Mouse (Mus musculus) MEL (cell line): ENCODE data around the gene Arpp21. TPM values are rescaled to one million over a fixed set of nuclear protein-coding genes. Genes with fewer than 3 reads are reported as not detected.

Experiments used
- DNase-seq: peaks from one replicate; pipeline ENCODE4 v3.0.0; 2011; ENCODE audit warnings: low read depth, low spot score
- H3K27ac ChIP-seq: 2 replicates; pipeline ENCODE4 v1.5.1; 2012; ENCODE audit warnings: low read depth, mild to moderate bottlenecking, control low read depth, low read length, moderate library complexity; ENCODE audit not compliant: control insufficient read depth
- H3K27me3 ChIP-seq, 2 experiments: fragments of 150-350 bp in 1 of 2; sonication (generic) in 1 of 2; 2 replicates each; pipeline ENCODE4 v1.6.1; 2012; ENCODE audit warnings: low read length in 2 of 2, mild to moderate bottlenecking in 2 of 2, improper control_type of control experiment in 1 of 2, moderate library complexity in 1 of 2; ENCODE audit not compliant: insufficient read depth in 2 of 2, control insufficient read depth in 1 of 2
- H3K36me3 ChIP-seq, 2 experiments: 2 replicates each; pipeline ENCODE4 v1.6.1; 2012 to 2014; ENCODE audit warnings: low read length in 2 of 2, improper control_type of control experiment in 1 of 2, inconsistent platforms in 1 of 2, mild to moderate bottlenecking in 1 of 2; ENCODE audit not compliant: insufficient read depth in 2 of 2, control insufficient read depth in 1 of 2
- H3K4me1 ChIP-seq, 2 experiments: fragments of 150-350 bp in 1 of 2; sonication (generic) in 1 of 2; 2 replicates each; pipeline ENCODE4 v1.6.1; 2012; ENCODE audit warnings: low read length in 2 of 2, improper control_type of control experiment in 1 of 2, mild to moderate bottlenecking in 1 of 2; ENCODE audit not compliant: insufficient read depth in 2 of 2, control insufficient read depth in 1 of 2
- H3K4me3 ChIP-seq, 2 experiments: fragments of 150-350 bp in 1 of 2; sonication (generic) in 1 of 2; 2 replicates each; pipeline ENCODE4 v1.5.1; 2012; ENCODE audit warnings: low read depth in 2 of 2, low read length in 2 of 2, mild to moderate bottlenecking in 2 of 2, moderate library complexity in 2 of 2, control low read depth in 1 of 2, improper control_type of control experiment in 1 of 2; ENCODE audit not compliant: control insufficient read depth in 1 of 2, insufficient read depth in 1 of 2
- H3K79me2 ChIP-seq: 2 replicates; pipeline ENCODE4 v1.6.1; 2012; ENCODE audit warnings: mild to moderate bottlenecking, low read length, moderate library complexity; ENCODE audit not compliant: control insufficient read depth, poor library complexity, insufficient read depth
- H3K9ac ChIP-seq: 2 replicates; pipeline ENCODE4 v1.6.1; 2012; ENCODE audit warnings: low read depth, mild to moderate bottlenecking, control low read depth, low read length, moderate library complexity; ENCODE audit not compliant: control insufficient read depth, poor library complexity, severe bottlenecking
- H3K9me3 ChIP-seq: fragments of 150-350 bp; sonication (generic); replicated peaks from 2 replicates; pipeline ENCODE4 v1.6.1; 2012; ENCODE audit warnings: mild to moderate bottlenecking, low read length, improper control_type of control experiment, moderate library complexity; ENCODE audit not compliant: insufficient read depth
- BHLHE40 ChIP-seq: IDR thresholded peaks from 2 replicates; pipeline ENCODE4 v1.6.1; 2012; ENCODE audit warnings: low read depth, mild to moderate bottlenecking, inconsistent platforms, low read length, improper control_type of control experiment, borderline replicate concordance
- CHD1 ChIP-seq: IDR thresholded peaks from 2 replicates; pipeline ENCODE4 v1.6.1; 2012; ENCODE audit warnings: low read depth, mild to moderate bottlenecking, inconsistent platforms, low read length, improper control_type of control experiment
- CTCF ChIP-seq, 3 experiments: IDR thresholded peaks in 2 of 3; conservative IDR thresholded peaks in 1 of 3; 2 replicates each; pipeline ENCODE4 v1.5.1; 2011 to 2012; ENCODE audit warnings: low read length in 3 of 3, low read depth in 2 of 3, mild to moderate bottlenecking in 2 of 3, improper control_type of control experiment in 1 of 3, inconsistent platforms in 1 of 3, mixed read lengths in 1 of 3, moderate library complexity in 1 of 3; ENCODE audit not compliant: control insufficient read depth in 1 of 3, insufficient read depth in 1 of 3, poor library complexity in 1 of 3, severe bottlenecking in 1 of 3
- E2F4 ChIP-seq: IDR thresholded peaks from 2 replicates; pipeline ENCODE4 v1.6.1; 2011; ENCODE audit warnings: low read depth, low read length, improper control_type of control experiment, borderline replicate concordance
- ELF1 ChIP-seq: IDR thresholded peaks from 2 replicates; pipeline ENCODE4 v1.6.1; 2014; ENCODE audit warnings: low read depth, mild to moderate bottlenecking, inconsistent platforms, low read length, improper control_type of control experiment, moderate library complexity
- EP300 ChIP-seq, 2 experiments: IDR thresholded peaks; 2 replicates each; pipeline ENCODE4 v1.6.1; 2011; ENCODE audit warnings: improper control_type of control experiment in 2 of 2, low read length in 2 of 2, low read depth in 1 of 2, mild to moderate bottlenecking in 1 of 2
- ETS1 ChIP-seq: IDR thresholded peaks from 2 replicates; pipeline ENCODE4 v1.6.1; 2012; ENCODE audit warnings: low read depth, mild to moderate bottlenecking, inconsistent platforms, low read length, improper control_type of control experiment, moderate library complexity
- GABPA ChIP-seq: IDR thresholded peaks from 2 replicates; pipeline ENCODE4 v1.6.1; 2012; ENCODE audit warnings: low read depth, mild to moderate bottlenecking, inconsistent platforms, low read length, improper control_type of control experiment, moderate library complexity
- GATA1 ChIP-seq: IDR thresholded peaks from 2 replicates; pipeline ENCODE4 v1.6.1; 2011; ENCODE audit warnings: low read depth, low read length, improper control_type of control experiment
- KAT2A ChIP-seq: conservative IDR thresholded peaks from 2 replicates; pipeline ENCODE4 v1.6.1; 2012; ENCODE audit warnings: low read depth, low read length, improper control_type of control experiment, inconsistent platforms
- MAFK ChIP-seq: IDR thresholded peaks from 2 replicates; pipeline ENCODE4 v1.6.1; 2011; ENCODE audit warnings: low read depth, mild to moderate bottlenecking, low read length, improper control_type of control experiment, borderline replicate concordance
- MXI1 ChIP-seq: IDR thresholded peaks from 2 replicates; pipeline ENCODE4 v1.6.1; 2011; ENCODE audit warnings: mild to moderate bottlenecking, low read depth, low read length, improper control_type of control experiment
- MYB ChIP-seq: IDR thresholded peaks from 2 replicates; pipeline ENCODE4 v1.6.1; 2011; ENCODE audit warnings: mild to moderate bottlenecking, low read depth, low read length, improper control_type of control experiment
- NELFE ChIP-seq: IDR thresholded peaks from 2 replicates; pipeline ENCODE4 v1.6.1; 2011; ENCODE audit warnings: low read depth, low read length, improper control_type of control experiment
- NRF1 ChIP-seq: IDR thresholded peaks from 2 replicates; pipeline ENCODE4 v1.6.1; 2014; ENCODE audit warnings: low read depth, mild to moderate bottlenecking, inconsistent platforms, low read length, improper control_type of control experiment, moderate library complexity; ENCODE audit not compliant: poor library complexity, insufficient read depth, severe bottlenecking
- SIN3A ChIP-seq: IDR thresholded peaks from 2 replicates; pipeline ENCODE4 v1.6.1; 2012; ENCODE audit warnings: low read length, improper control_type of control experiment, inconsistent platforms
- SMC3 ChIP-seq: IDR thresholded peaks from 2 replicates; pipeline ENCODE4 v1.6.1; 2011; ENCODE audit warnings: low read depth, low read length, improper control_type of control experiment
- TBP ChIP-seq: IDR thresholded peaks from 2 replicates; pipeline ENCODE4 v1.8.0; 2011; ENCODE audit warnings: low read depth, low read length, improper control_type of control experiment
- UBTF ChIP-seq: IDR thresholded peaks from 2 replicates; pipeline ENCODE4 v1.6.1; 2012; ENCODE audit warnings: low read depth, mild to moderate bottlenecking, inconsistent platforms, low read length, improper control_type of control experiment, moderate library complexity, borderline replicate concordance; ENCODE audit not compliant: insufficient read depth
- ZC3H11A ChIP-seq: IDR thresholded peaks from 2 replicates; pipeline ENCODE4 v1.6.1; 2012; ENCODE audit warnings: low read depth, mild to moderate bottlenecking, inconsistent platforms, low read length, improper control_type of control experiment
- ZKSCAN1 ChIP-seq: IDR thresholded peaks from 2 replicates; pipeline ENCODE4 v1.6.1; 2012; ENCODE audit warnings: low read depth, mild to moderate bottlenecking, inconsistent platforms, low read length, improper control_type of control experiment, moderate library complexity
- polyA plus RNA-seq, 2 experiments: library from polyadenylated mRNA; stranded (reverse) in 1 of 2; unstranded in 1 of 2; fragments of >175 nt in 1 of 2; fragments of >200 nt in 1 of 2; gene quantifications; 2 replicates each; pipeline versions ENCODE4 v1.2.1 to v1.2.4; 2012; ENCODE audit warnings: low replicate concordance in 2 of 2, low read depth in 1 of 2; ENCODE audit not compliant: insufficient read length in 2 of 2, insufficient read depth in 1 of 2, missing spikeins in 1 of 2
- total RNA-seq: library from RNA; depleted of rRNA; stranded (reverse); fragments of 300-350 nt; gene quantifications from 2 replicates; pipeline ENCODE4 v1.2.3, GENCODE M21; 2012

The Arpp21 gene
- total and polyA plus RNA-seq, 3 experiments: 0.10 to 0.12 TPM; not detected in 1

- TF ChIP-seq GABPA: no peak
- TF ChIP-seq KAT2A: no peak
- TF ChIP-seq ELF1: no peak
- no peak for TF ChIP-seq UBTF
- no peak for TF ChIP-seq CHD1
- no peak for TF ChIP-seq SMC3
- no peak for TF ChIP-seq NELFE
- DNase-seq: no peak
- Histone ChIP-seq H3K36me3 (no peaks in the 10 kb centered on the region), H3K4me3 (no peak overlapping the region), H3K79me2 (no peaks in the 10 kb centered on the region), H3K27ac (no peak overlapping the region), H3K9me3 (no peaks in the 10 kb centered on the region), H3K4me1 (no peaks in the 10 kb centered on the region), H3K27me3 (no peaks in the 10 kb centered on the region), H3K9ac (no peak overlapping the region)
These were observed 26.5 kb upstream of the Arpp21 start for GRCm38 (mm10) chr9:112261986-112262901.

GRCm38 (mm10) chr9:112261556-112261955 is 25.8 kb upstream of the Arpp21 start:
- Histone ChIP-seq H3K4me3 (no peak overlapping the region), H3K79me2 (no peaks in the 10 kb centered on the region), H3K9ac (no peak overlapping the region), H3K9me3 (no peaks in the 10 kb centered on the region), H3K27me3 (no peaks in the 10 kb centered on the region), H3K36me3 (no peaks in the 10 kb centered on the region), H3K4me1 (no peaks in the 10 kb centered on the region), H3K27ac (no peak overlapping the region)
- no peak for TF ChIP-seq CTCF (IDR thresholded peaks at IDR 0.05 in 2 of 3, conservative IDR thresholded peaks at IDR 0.05 in 1 of 3; ENCODE audit: control insufficient read depth in 1 of 3, insufficient read depth in 1 of 3, low read depth in 2 of 3, low read length in 3 of 3, poor library complexity in 1 of 3, severe bottlenecking in 1 of 3)
- no peak for TF ChIP-seq TBP
- TF ChIP-seq NELFE: no peak
- DNase-seq: no peak

GRCm38 (mm10) chr9:112260696-112261095 is 25.0 kb upstream of the Arpp21 start:
- no peak for DNase-seq
- Histone ChIP-seq H3K9me3 (no peaks in the 10 kb centered on the region), H3K4me3 (no peak overlapping the region), H3K36me3 (no peaks in the 10 kb centered on the region), H3K9ac (no peak overlapping the region), H3K4me1 (no peaks in the 10 kb centered on the region), H3K27me3 (no peaks in the 10 kb centered on the region), H3K27ac (no peak overlapping the region), H3K79me2 (no peaks in the 10 kb centered on the region)
- no peak for TF ChIP-seq TBP
- TF ChIP-seq MAFK: no peak
- TF ChIP-seq E2F4: no peak
- no peak for TF ChIP-seq CHD1
- no peak for TF ChIP-seq GABPA
- TF ChIP-seq ETS1: no peak
- TF ChIP-seq NRF1: no peak
- no peak for TF ChIP-seq ZKSCAN1
- TF ChIP-seq NELFE: no peak
- no peak for TF ChIP-seq EP300 (IDR thresholded peaks at IDR 0.05; ENCODE audit: low read depth in 1 of 2, low read length in 2 of 2)
- TF ChIP-seq MXI1: no peak
- TF ChIP-seq CTCF (IDR thresholded peaks at IDR 0.05 in 2 of 3, conservative IDR thresholded peaks at IDR 0.05 in 1 of 3; ENCODE audit: control insufficient read depth in 1 of 3, insufficient read depth in 1 of 3, low read depth in 2 of 3, low read length in 3 of 3, poor library complexity in 1 of 3, severe bottlenecking in 1 of 3): no peak
- no peak for TF ChIP-seq ELF1
- TF ChIP-seq MYB: no peak
- TF ChIP-seq BHLHE40: no peak
- no peak for TF ChIP-seq ZC3H11A
- TF ChIP-seq GATA1: no peak
- no peak for TF ChIP-seq SIN3A
